Mouse (Mus musculus) stomach, embryonic 14.5 days (tissue): ENCODE data around the gene Dock11. TPM values are rescaled to one million over a fixed set of nuclear protein-coding genes. Genes with fewer than 3 reads are reported as not detected.

Experiments
- ATAC-seq: fragments of 200-750 bp; cut with Nextera tagmentation; 2 replicates; pipeline ENCODE4 v1.8.0; 2017; ENCODE audit warnings: low read depth, moderate TSS enrichment; ENCODE audit not compliant: insufficient number of reproducible peaks, insufficient read depth, low FRiP score
- H3K27ac ChIP-seq: fragments of 300-500 bp; sonication (generic); 2 replicates; pipeline ENCODE4 v1.5.1; 2014; ENCODE audit warnings: mild to moderate bottlenecking, low read length, moderate library complexity, mixed read lengths
- H3K27me3 ChIP-seq: fragments of 300-500 bp; sonication (generic); 2 replicates; pipeline ENCODE4 v1.6.1; 2014; ENCODE audit warnings: low read length, control low read depth, mixed read lengths; ENCODE audit not compliant: control insufficient read depth, insufficient read depth
- H3K36me3 ChIP-seq: fragments of 300-500 bp; sonication (generic); 2 replicates; pipeline ENCODE4 v1.6.1; 2014; ENCODE audit warnings: mild to moderate bottlenecking, control low read depth, low read length, moderate library complexity, mixed read lengths; ENCODE audit not compliant: control insufficient read depth, insufficient read depth
- H3K4me1 ChIP-seq: fragments of 300-500 bp; sonication (generic); 2 replicates; pipeline ENCODE4 v1.6.1; 2014; ENCODE audit warnings: low read length, control low read depth, mixed read lengths; ENCODE audit not compliant: control insufficient read depth, insufficient read depth
- H3K4me2 ChIP-seq: fragments of 300-500 bp; sonication (generic); replicated peaks from 2 replicates; pipeline ENCODE4 v1.6.1; 2014; ENCODE audit warnings: low read depth, low read length, control low read depth
- H3K4me3 ChIP-seq: fragments of 300-500 bp; sonication (generic); 2 replicates; pipeline ENCODE4 v1.5.1; 2014; ENCODE audit warnings: low read depth, low read length, control low read depth
- H3K9ac ChIP-seq: fragments of 300-500 bp; sonication (generic); replicated peaks from 2 replicates; pipeline ENCODE4 v1.6.1; 2014; ENCODE audit warnings: low read depth, mild to moderate bottlenecking, control low read depth, low read length, moderate library complexity, mixed read lengths
- H3K9me3 ChIP-seq: fragments of 300-500 bp; sonication (generic); 2 replicates; pipeline ENCODE4 v1.6.1; 2016; ENCODE audit warnings: low read depth, low read length, control low read depth; ENCODE audit not compliant: control insufficient read depth
- WGBS: fragments of 180-500 bp; shearing (Covaris S2); extraction: QIAGEN DNeasy Blood & Tissue Kit; methylation state at CpG from one replicate; pipeline ENCODE4 v1.1.7; 2014; 5-methylcytosine and 5-hydroxymethylcytosine counted together
- polyA plus RNA-seq: library from polyadenylated mRNA; unstranded; fragments of >200 nt; fragmentation: Nextera tagmentation; extraction: Ambion mirVana; gene quantifications from 2 replicates; pipeline ENCODE4 v1.2.1, GENCODE M21; 2014

Dock11 gene
- polyA plus RNA-seq, 1 experiment from 2014 or later, result 24.9 TPM

- no peaks in the 10 kb centered on the region for H3K4me1 ChIP-seq
- WGBS, result 64% methylated on average over 1 of the region's 1 CpGs
Observed at GRCm38 (mm10) chrX:35969276-35969675, 80.6 kb downstream of the Dock11 start.

GRCm38 (mm10) chrX:35976657-35977056, 88.0 kb downstream of the Dock11 start:
- H3K9me3 ChIP-seq, result no peaks in the 10 kb centered on the region
- H3K4me3 ChIP-seq, result no peak overlapping the region
- WGBS, result 53% methylated on average over 5 of the region's 5 CpGs
- no peak overlapping the region for H3K27ac ChIP-seq
- H3K9ac ChIP-seq, result no peak overlapping the region
- H3K27me3 ChIP-seq, result no peaks in the 10 kb centered on the region
- no peaks in the 10 kb centered on the region for H3K36me3 ChIP-seq
- H3K4me2 ChIP-seq, result no peak overlapping the region
- H3K4me1 ChIP-seq, result no peaks in the 10 kb centered on the region
- no peak for ATAC-seq

More at GRCm38 (mm10) chrX:35969276-35969675, 80.6 kb downstream of the Dock11 start:
- Histone ChIP-seq H3K27ac (no peak overlapping the region), H3K27me3 (no peaks in the 10 kb centered on the region), H3K4me2 (no peak overlapping the region), H3K9ac (no peak overlapping the region), H3K36me3 (no peaks in the 10 kb centered on the region), H3K9me3 (no peaks in the 10 kb centered on the region), H3K4me3 (no peak overlapping the region)
- no peak for ATAC-seq

- H3K27me3 ChIP-seq, result no peaks in the 10 kb centered on the region
- no peak overlapping the region for H3K4me3 ChIP-seq
- no peaks in the 10 kb centered on the region for H3K9me3 ChIP-seq
- no peaks in the 10 kb centered on the region for H3K36me3 ChIP-seq
- no peak overlapping the region for H3K27ac ChIP-seq
- WGBS, result 96% methylated on average over 1 of the region's 1 CpGs
- ATAC-seq, result no peak
- H3K4me1 ChIP-seq, result no peaks in the 10 kb centered on the region
- H3K9ac ChIP-seq, result no peak overlapping the region
- no peak overlapping the region for H3K4me2 ChIP-seq
Observed at GRCm38 (mm10) chrX:35987981-35988380, 99.3 kb downstream of the Dock11 start.

- no peaks in the 10 kb centered on the region for H3K27me3 ChIP-seq
- H3K4me3 ChIP-seq, result no peak overlapping the region
- no peak overlapping the region for H3K4me2 ChIP-seq
- H3K9me3 ChIP-seq, result no peaks in the 10 kb centered on the region
- WGBS, result 78% methylated on average over 5 of the region's 5 CpGs
- no peak overlapping the region for H3K9ac ChIP-seq
- no peak for ATAC-seq
- H3K4me1 ChIP-seq, result no peaks in the 10 kb centered on the region
- H3K36me3 ChIP-seq, result no peaks in the 10 kb centered on the region
- H3K27ac ChIP-seq, result no peak overlapping the region
Observed at GRCm38 (mm10) chrX:35990508-35991095, 102.0 kb downstream of the Dock11 start.

- no peak overlapping the region for H3K27ac ChIP-seq
- WGBS, result 74% methylated on average over 6 of the region's 6 CpGs
- H3K4me2 ChIP-seq, result no peak overlapping the region
- ATAC-seq, result no peak
- no peaks in the 10 kb centered on the region for H3K4me1 ChIP-seq
- H3K36me3 ChIP-seq, result no peaks in the 10 kb centered on the region
- H3K9ac ChIP-seq, result no peak overlapping the region
- no peaks in the 10 kb centered on the region for H3K27me3 ChIP-seq
- H3K4me3 ChIP-seq, result no peak overlapping the region
- no peaks in the 10 kb centered on the region for H3K9me3 ChIP-seq
Observed at GRCm38 (mm10) chrX:35994226-35994625, 105.6 kb downstream of the Dock11 start.

GRCm38 (mm10) chrX:35997004-35997403, 108.4 kb downstream of the Dock11 start:
- Histone ChIP-seq H3K27ac (no peak overlapping the region), H3K4me3 (no peak overlapping the region), H3K9me3 (no peaks in the 10 kb centered on the region), H3K27me3 (no peaks in the 10 kb centered on the region), H3K4me2 (no peak overlapping the region), H3K9ac (no peak overlapping the region), H3K4me1 (no peaks in the 10 kb centered on the region), H3K36me3 (no peaks in the 10 kb centered on the region)
- ATAC-seq, result no peak
- WGBS, result 13% methylated on average over 2 of the region's 2 CpGs

- Histone ChIP-seq H3K4me2 (no peak overlapping the region), H3K27ac (no peak overlapping the region), H3K27me3 (no peaks in the 10 kb centered on the region), H3K9me3 (no peaks in the 10 kb centered on the region), H3K36me3 (no peaks in the 10 kb centered on the region), H3K9ac (no peak overlapping the region), H3K4me1 (no peaks in the 10 kb centered on the region), H3K4me3 (no peak overlapping the region)
- ATAC-seq, result no peak
- WGBS, result 75% methylated on average over 5 of the region's 5 CpGs
Observed at GRCm38 (mm10) chrX:35997793-35998419, 109.3 kb downstream of the Dock11 start.

- Histone ChIP-seq H3K9ac (no peak overlapping the region), H3K4me1 (no peaks in the 10 kb centered on the region), H3K4me2 (no peak overlapping the region), H3K36me3 (no peaks in the 10 kb centered on the region), H3K27me3 (no peaks in the 10 kb centered on the region), H3K4me3 (no peak overlapping the region), H3K27ac (no peak overlapping the region), H3K9me3 (no peaks in the 10 kb centered on the region)
- no peak for ATAC-seq
- 85% methylated on average over 17 of the region's 17 CpGs for WGBS
Observed at GRCm38 (mm10) chrX:36025651-36026050, 137.0 kb downstream of the Dock11 start.

GRCm38 (mm10) chrX:36031113-36031512, 142.5 kb downstream of the Dock11 start:
- no peaks in the 10 kb centered on the region for H3K4me1 ChIP-seq
- no peak for ATAC-seq
- no peak overlapping the region for H3K9ac ChIP-seq
- H3K27ac ChIP-seq, result no peak overlapping the region
- no peak overlapping the region for H3K4me3 ChIP-seq
- H3K4me2 ChIP-seq, result no peak overlapping the region
- H3K36me3 ChIP-seq, result no peaks in the 10 kb centered on the region
- WGBS, result 72% methylated on average over 5 of the region's 5 CpGs
- no peaks in the 10 kb centered on the region for H3K27me3 ChIP-seq
- no peaks in the 10 kb centered on the region for H3K9me3 ChIP-seq
